Mouse (Mus musculus) spleen, adult 2 months (tissue): Measurements from ENCODE around the gene E330034G19Rik.
"Not testable (repeated sequence)": the region's sequence is repeated elsewhere in the genome, so short reads cannot be mapped to it uniquely, and the experiment has no call there.

Experiments used
- CTCF ChIP-seq: fragments of 200-500 bp; IDR thresholded peaks from 2 replicates; pipeline ENCODE4 v1.5.1; 2011; ENCODE audit warnings: mild to moderate bottlenecking, inconsistent platforms; ENCODE audit not compliant: insufficient read depth, insufficient read length, insufficient replicate concordance; ENCODE audit errors: extremely low read depth
- POLR2A ChIP-seq: fragments of 200-500 bp; IDR thresholded peaks from 2 replicates; pipeline ENCODE4 v1.6.1; 2011; ENCODE audit warnings: low read depth, low read length, inconsistent platforms

GRCm38 (mm10) chr14:24302126-24302525 is 9.1 kb downstream of the E330034G19Rik start:
- not testable (repeated sequence) for TF ChIP-seq CTCF, POLR2A
